Mouse (Mus musculus) MEL (cell line): ENCODE measurements at regions not wholly inside any gene's neighbourhood (a gene's known extent, or its start where the extent isn't known, plus 50 kb on each side); places are given as distances from the start of the nearest gene placed in this dataset.

ENCODE experiments used
- DNase-seq: peaks from one replicate; pipeline ENCODE4 v3.0.0; 2011; ENCODE audit warnings: low read depth, low spot score
- H3K27ac ChIP-seq: 2 replicates; pipeline ENCODE4 v1.5.1; 2012; ENCODE audit warnings: low read depth, mild to moderate bottlenecking, control low read depth, low read length, moderate library complexity; ENCODE audit not compliant: control insufficient read depth
- H3K27me3 ChIP-seq, 2 experiments: fragments of 150-350 bp in 1 of 2; sonication (generic) in 1 of 2; 2 replicates each; pipeline ENCODE4 v1.6.1; 2012; ENCODE audit warnings: low read length in 2 of 2, mild to moderate bottlenecking in 2 of 2, improper control_type of control experiment in 1 of 2, moderate library complexity in 1 of 2; ENCODE audit not compliant: insufficient read depth in 2 of 2, control insufficient read depth in 1 of 2
- H3K36me3 ChIP-seq, 2 experiments: 2 replicates each; pipeline ENCODE4 v1.6.1; 2012 to 2014; ENCODE audit warnings: low read length in 2 of 2, improper control_type of control experiment in 1 of 2, inconsistent platforms in 1 of 2, mild to moderate bottlenecking in 1 of 2; ENCODE audit not compliant: insufficient read depth in 2 of 2, control insufficient read depth in 1 of 2
- H3K4me1 ChIP-seq, 2 experiments: fragments of 150-350 bp in 1 of 2; sonication (generic) in 1 of 2; 2 replicates each; pipeline ENCODE4 v1.6.1; 2012; ENCODE audit warnings: low read length in 2 of 2, improper control_type of control experiment in 1 of 2, mild to moderate bottlenecking in 1 of 2; ENCODE audit not compliant: insufficient read depth in 2 of 2, control insufficient read depth in 1 of 2
- H3K4me3 ChIP-seq, 2 experiments: fragments of 150-350 bp in 1 of 2; sonication (generic) in 1 of 2; 2 replicates each; pipeline ENCODE4 v1.5.1; 2012; ENCODE audit warnings: low read depth in 2 of 2, low read length in 2 of 2, mild to moderate bottlenecking in 2 of 2, moderate library complexity in 2 of 2, control low read depth in 1 of 2, improper control_type of control experiment in 1 of 2; ENCODE audit not compliant: control insufficient read depth in 1 of 2, insufficient read depth in 1 of 2
- H3K79me2 ChIP-seq: 2 replicates; pipeline ENCODE4 v1.6.1; 2012; ENCODE audit warnings: mild to moderate bottlenecking, low read length, moderate library complexity; ENCODE audit not compliant: control insufficient read depth, poor library complexity, insufficient read depth
- H3K9ac ChIP-seq: 2 replicates; pipeline ENCODE4 v1.6.1; 2012; ENCODE audit warnings: low read depth, mild to moderate bottlenecking, control low read depth, low read length, moderate library complexity; ENCODE audit not compliant: control insufficient read depth, poor library complexity, severe bottlenecking
- H3K9me3 ChIP-seq: fragments of 150-350 bp; sonication (generic); replicated peaks from 2 replicates; pipeline ENCODE4 v1.6.1; 2012; ENCODE audit warnings: mild to moderate bottlenecking, low read length, improper control_type of control experiment, moderate library complexity; ENCODE audit not compliant: insufficient read depth
- BHLHE40 ChIP-seq: IDR thresholded peaks from 2 replicates; pipeline ENCODE4 v1.6.1; 2012; ENCODE audit warnings: low read depth, mild to moderate bottlenecking, inconsistent platforms, low read length, improper control_type of control experiment, borderline replicate concordance
- CHD1 ChIP-seq: IDR thresholded peaks from 2 replicates; pipeline ENCODE4 v1.6.1; 2012; ENCODE audit warnings: low read depth, mild to moderate bottlenecking, inconsistent platforms, low read length, improper control_type of control experiment
- E2F4 ChIP-seq: IDR thresholded peaks from 2 replicates; pipeline ENCODE4 v1.6.1; 2011; ENCODE audit warnings: low read depth, low read length, improper control_type of control experiment, borderline replicate concordance
- ELF1 ChIP-seq: IDR thresholded peaks from 2 replicates; pipeline ENCODE4 v1.6.1; 2014; ENCODE audit warnings: low read depth, mild to moderate bottlenecking, inconsistent platforms, low read length, improper control_type of control experiment, moderate library complexity
- ETS1 ChIP-seq: IDR thresholded peaks from 2 replicates; pipeline ENCODE4 v1.6.1; 2012; ENCODE audit warnings: low read depth, mild to moderate bottlenecking, inconsistent platforms, low read length, improper control_type of control experiment, moderate library complexity
- GABPA ChIP-seq: IDR thresholded peaks from 2 replicates; pipeline ENCODE4 v1.6.1; 2012; ENCODE audit warnings: low read depth, mild to moderate bottlenecking, inconsistent platforms, low read length, improper control_type of control experiment, moderate library complexity
- GATA1 ChIP-seq: IDR thresholded peaks from 2 replicates; pipeline ENCODE4 v1.6.1; 2011; ENCODE audit warnings: low read depth, low read length, improper control_type of control experiment
- HCFC1 ChIP-seq: IDR thresholded peaks from 2 replicates; pipeline ENCODE4 v1.6.1; 2012; ENCODE audit warnings: low read depth, mild to moderate bottlenecking, inconsistent platforms, low read length, improper control_type of control experiment, moderate library complexity
- JUND ChIP-seq: IDR thresholded peaks from 2 replicates; pipeline ENCODE4 v1.6.1; 2011; ENCODE audit warnings: low read depth, mild to moderate bottlenecking, improper control_type of control experiment, low read length
- MAFK ChIP-seq: IDR thresholded peaks from 2 replicates; pipeline ENCODE4 v1.6.1; 2011; ENCODE audit warnings: low read depth, mild to moderate bottlenecking, low read length, improper control_type of control experiment, borderline replicate concordance
- MAX ChIP-seq: IDR thresholded peaks from 2 replicates; pipeline ENCODE4 v1.6.1; 2011; ENCODE audit warnings: low read length, improper control_type of control experiment
- MXI1 ChIP-seq: IDR thresholded peaks from 2 replicates; pipeline ENCODE4 v1.6.1; 2011; ENCODE audit warnings: mild to moderate bottlenecking, low read depth, low read length, improper control_type of control experiment
- MYB ChIP-seq: IDR thresholded peaks from 2 replicates; pipeline ENCODE4 v1.6.1; 2011; ENCODE audit warnings: mild to moderate bottlenecking, low read depth, low read length, improper control_type of control experiment
- MYC ChIP-seq: IDR thresholded peaks from 2 replicates; pipeline ENCODE4 v1.6.1; 2011; ENCODE audit warnings: low read depth, mild to moderate bottlenecking, low read length, improper control_type of control experiment, moderate library complexity
- NELFE ChIP-seq: IDR thresholded peaks from 2 replicates; pipeline ENCODE4 v1.6.1; 2011; ENCODE audit warnings: low read depth, low read length, improper control_type of control experiment
- NRF1 ChIP-seq: IDR thresholded peaks from 2 replicates; pipeline ENCODE4 v1.6.1; 2014; ENCODE audit warnings: low read depth, mild to moderate bottlenecking, inconsistent platforms, low read length, improper control_type of control experiment, moderate library complexity; ENCODE audit not compliant: poor library complexity, insufficient read depth, severe bottlenecking
- POLR2A ChIP-seq, 2 experiments: IDR thresholded peaks; 2 replicates each; pipeline ENCODE4 v1.6.1; 2011 to 2012; ENCODE audit warnings: low read length in 2 of 2, mild to moderate bottlenecking in 2 of 2, control low read depth in 1 of 2, improper control_type of control experiment in 1 of 2, low read depth in 1 of 2, moderate library complexity in 1 of 2; ENCODE audit not compliant: control insufficient read depth in 1 of 2, insufficient read depth in 1 of 2, poor library complexity in 1 of 2
- POLR2AphosphoS2 ChIP-seq: IDR thresholded peaks from 2 replicates; pipeline ENCODE4 v1.6.1; 2011; ENCODE audit warnings: low read length, improper control_type of control experiment
- POLR2AphosphoS5 ChIP-seq: IDR thresholded peaks from 2 replicates; pipeline ENCODE4 v1.6.1; 2012; ENCODE audit warnings: low read depth, borderline replicate concordance, mild to moderate bottlenecking, inconsistent platforms, low read length, moderate library complexity, mixed read lengths
- RAD21 ChIP-seq: IDR thresholded peaks from 2 replicates; pipeline ENCODE4 v1.6.1; 2011; ENCODE audit warnings: mild to moderate bottlenecking, low read depth, low read length, improper control_type of control experiment
- RCOR1 ChIP-seq: IDR thresholded peaks from 2 replicates; pipeline ENCODE4 v1.6.1; 2012; ENCODE audit warnings: low read depth, mild to moderate bottlenecking, inconsistent platforms, low read length, improper control_type of control experiment
- SIN3A ChIP-seq: IDR thresholded peaks from 2 replicates; pipeline ENCODE4 v1.6.1; 2012; ENCODE audit warnings: low read length, improper control_type of control experiment, inconsistent platforms
- SMC3 ChIP-seq: IDR thresholded peaks from 2 replicates; pipeline ENCODE4 v1.6.1; 2011; ENCODE audit warnings: low read depth, low read length, improper control_type of control experiment
- TCF12 ChIP-seq: IDR thresholded peaks from 2 replicates; pipeline ENCODE4 v1.6.1; 2014; ENCODE audit warnings: low read depth, mild to moderate bottlenecking, inconsistent platforms, low read length, improper control_type of control experiment, moderate library complexity
- UBTF ChIP-seq: IDR thresholded peaks from 2 replicates; pipeline ENCODE4 v1.6.1; 2012; ENCODE audit warnings: low read depth, mild to moderate bottlenecking, inconsistent platforms, low read length, improper control_type of control experiment, moderate library complexity, borderline replicate concordance; ENCODE audit not compliant: insufficient read depth
- USF2 ChIP-seq, 2 experiments: IDR thresholded peaks; 2 replicates each; pipeline ENCODE4 v1.6.1; 2011 to 2012; ENCODE audit warnings: improper control_type of control experiment in 2 of 2, low read length in 2 of 2, borderline replicate concordance in 1 of 2, inconsistent platforms in 1 of 2, low read depth in 1 of 2, mild to moderate bottlenecking in 1 of 2; ENCODE audit not compliant: insufficient read depth in 1 of 2
- ZC3H11A ChIP-seq: IDR thresholded peaks from 2 replicates; pipeline ENCODE4 v1.6.1; 2012; ENCODE audit warnings: low read depth, mild to moderate bottlenecking, inconsistent platforms, low read length, improper control_type of control experiment
- ZMIZ1 ChIP-seq: IDR thresholded peaks from 2 replicates; pipeline ENCODE4 v1.6.1; 2012; ENCODE audit warnings: low read depth, mild to moderate bottlenecking, inconsistent platforms, low read length, improper control_type of control experiment, moderate library complexity
- ZNF384 ChIP-seq: IDR thresholded peaks from 2 replicates; pipeline ENCODE4 v1.6.1; 2012; ENCODE audit warnings: low read depth, mild to moderate bottlenecking, inconsistent platforms, low read length, improper control_type of control experiment

GRCm38 (mm10) chr8:88948981-88949380, 95.0 kb downstream of the Sall1 start (continued):
- no peak for TF ChIP-seq POLR2AphosphoS2
- no peak for TF ChIP-seq ZMIZ1

GRCm38 (mm10) chr8:88948328-88948727, 95.6 kb downstream of the Sall1 start:
- Histone ChIP-seq H3K9me3 (no peaks in the 10 kb centered on the region), H3K27me3 (no peaks in the 10 kb centered on the region), H3K79me2 (no peaks in the 10 kb centered on the region), H3K4me1 (no peaks in the 10 kb centered on the region), H3K27ac (no peak overlapping the region), H3K4me3 (no peak overlapping the region), H3K9ac (no peak overlapping the region), H3K36me3 (no peaks in the 10 kb centered on the region)
- no peak for DNase-seq
- TF ChIP-seq MXI1 (no peak), TCF12 (no peak), ELF1 (no peak), SIN3A (no peak), NELFE (no peak), JUND (no peak), MAFK (no peak), NRF1 (no peak), RAD21 (no peak), MAX (no peak), USF2 (IDR thresholded peaks at IDR 0.05; ENCODE audit: borderline replicate concordance in 1 of 2, insufficient read depth in 1 of 2, low read depth in 1 of 2, low read length in 2 of 2) (no peak), SMC3 (no peak), RCOR1 (no peak), E2F4 (no peak), ETS1 (no peak), CHD1 (no peak), UBTF (no peak), MYB (no peak), POLR2AphosphoS2 (no peak), MYC (no peak)

GRCm38 (mm10) chr8:88947384-88947783, 96.6 kb downstream of the Sall1 start:
- DNase-seq, result no peak
- H3K36me3 ChIP-seq, result no peaks in the 10 kb centered on the region
- TF ChIP-seq SIN3A (no peak), POLR2A (IDR thresholded peaks at IDR 0.05; ENCODE audit: control insufficient read depth in 1 of 2, insufficient read depth in 1 of 2, low read depth in 1 of 2, low read length in 2 of 2, poor library complexity in 1 of 2) (no peak), TCF12 (no peak), BHLHE40 (no peak), GABPA (no peak), MXI1 (no peak), POLR2AphosphoS5 (no peak), MAFK (no peak), HCFC1 (no peak), GATA1 (no peak), ZNF384 (no peak), ZC3H11A (no peak), E2F4 (no peak), SMC3 (no peak), ZMIZ1 (no peak)
- H3K27ac ChIP-seq, result no peak overlapping the region
- no peak overlapping the region for H3K9ac ChIP-seq
- no peaks in the 10 kb centered on the region for H3K79me2 ChIP-seq
- H3K9me3 ChIP-seq, result no peaks in the 10 kb centered on the region
- no peaks in the 10 kb centered on the region for H3K27me3 ChIP-seq
- no peaks in the 10 kb centered on the region for H3K4me1 ChIP-seq
- H3K4me3 ChIP-seq, result no peak overlapping the region
